Mouse (Mus musculus): ENCODE measurements at regions not wholly inside any gene's neighbourhood (a gene's known extent, or its start where the extent isn't known, plus 50 kb on each side); places are given as distances from the start of the nearest gene placed in this dataset.

DNA sequence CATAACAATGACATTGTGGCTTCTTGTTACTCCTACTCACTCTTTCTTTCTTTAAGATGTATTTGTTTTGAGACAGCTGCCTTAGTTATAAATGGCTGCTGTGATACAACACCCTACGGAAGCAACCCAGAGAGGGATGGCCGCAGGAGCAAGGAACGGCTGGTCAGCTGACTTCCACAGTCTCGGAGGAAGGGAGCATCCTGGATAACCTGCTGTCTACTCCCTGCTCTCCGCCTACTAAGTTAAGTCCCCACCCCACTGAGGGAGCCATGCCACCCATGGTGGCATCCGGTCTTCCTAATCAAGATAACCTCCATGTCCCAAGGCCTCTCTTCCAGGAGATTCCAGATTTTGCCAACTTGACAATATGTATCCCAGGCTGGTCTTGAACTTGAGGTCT lies 114.9 kb downstream of the Sox2 start:
- no peak for DNase-seq

DNA sequence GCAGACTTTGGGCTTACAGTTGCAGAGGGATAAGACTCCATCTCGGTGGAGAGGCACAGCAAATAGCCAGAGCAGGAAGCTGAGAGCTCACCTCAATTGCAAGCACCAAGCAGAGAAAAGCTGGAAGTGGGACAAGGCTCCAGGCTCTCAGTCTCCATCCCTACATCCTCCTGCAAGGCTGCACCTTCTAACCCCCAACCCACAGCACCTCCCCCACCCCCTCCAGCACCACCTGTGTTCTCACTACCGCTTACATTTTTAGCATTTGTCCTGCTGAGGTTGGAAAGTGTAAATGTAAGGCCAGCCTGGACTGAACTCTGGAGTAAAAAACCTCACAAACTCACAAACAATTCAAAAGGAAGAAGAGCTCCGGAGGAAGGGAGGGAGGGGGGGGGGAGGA lies 119.6 kb downstream of the Sox2 start:
- no peak for DNase-seq

DNA sequence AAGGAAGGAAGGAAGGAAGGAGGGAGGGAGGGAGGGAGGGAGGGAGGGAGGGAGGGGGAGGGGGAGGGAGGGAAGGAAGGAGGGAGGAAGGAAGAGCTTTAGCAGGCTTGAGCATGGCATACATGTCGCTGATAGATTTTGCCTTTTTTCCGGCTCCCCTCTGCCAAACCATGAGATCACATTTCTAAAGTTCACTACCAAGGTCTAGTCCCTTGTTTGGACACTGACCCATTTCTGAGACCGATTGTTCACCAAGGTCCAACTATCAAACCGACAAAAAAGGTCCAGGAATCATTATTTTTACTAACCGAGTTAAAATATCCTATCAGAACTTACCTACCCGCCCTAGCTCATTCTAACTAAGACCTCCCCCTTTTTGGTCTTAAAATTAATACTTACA lies 120.1 kb downstream of the Sox2 start:
- DNase-seq = no peak

DNA sequence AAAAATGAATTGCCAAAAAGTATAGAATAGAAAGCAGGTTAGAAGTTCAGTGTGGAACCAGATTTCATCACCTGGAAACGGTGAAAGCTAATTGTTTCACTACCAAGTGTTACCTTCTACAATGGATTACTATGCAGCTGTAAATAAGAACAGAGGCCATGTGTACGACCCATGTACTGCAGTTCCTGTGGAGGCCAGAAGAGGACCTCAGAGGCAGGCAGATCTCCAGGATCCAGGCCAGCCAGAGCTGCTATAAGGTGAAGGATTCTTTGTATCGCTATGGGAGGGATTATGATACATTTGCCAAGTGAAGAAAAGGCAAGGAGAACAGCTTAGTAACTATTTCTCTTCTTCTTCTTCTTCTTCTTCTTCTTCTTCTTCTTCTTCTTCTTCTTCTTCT lies 121.8 kb downstream of the Sox2 start:
- DNase-seq = no peak

DNA sequence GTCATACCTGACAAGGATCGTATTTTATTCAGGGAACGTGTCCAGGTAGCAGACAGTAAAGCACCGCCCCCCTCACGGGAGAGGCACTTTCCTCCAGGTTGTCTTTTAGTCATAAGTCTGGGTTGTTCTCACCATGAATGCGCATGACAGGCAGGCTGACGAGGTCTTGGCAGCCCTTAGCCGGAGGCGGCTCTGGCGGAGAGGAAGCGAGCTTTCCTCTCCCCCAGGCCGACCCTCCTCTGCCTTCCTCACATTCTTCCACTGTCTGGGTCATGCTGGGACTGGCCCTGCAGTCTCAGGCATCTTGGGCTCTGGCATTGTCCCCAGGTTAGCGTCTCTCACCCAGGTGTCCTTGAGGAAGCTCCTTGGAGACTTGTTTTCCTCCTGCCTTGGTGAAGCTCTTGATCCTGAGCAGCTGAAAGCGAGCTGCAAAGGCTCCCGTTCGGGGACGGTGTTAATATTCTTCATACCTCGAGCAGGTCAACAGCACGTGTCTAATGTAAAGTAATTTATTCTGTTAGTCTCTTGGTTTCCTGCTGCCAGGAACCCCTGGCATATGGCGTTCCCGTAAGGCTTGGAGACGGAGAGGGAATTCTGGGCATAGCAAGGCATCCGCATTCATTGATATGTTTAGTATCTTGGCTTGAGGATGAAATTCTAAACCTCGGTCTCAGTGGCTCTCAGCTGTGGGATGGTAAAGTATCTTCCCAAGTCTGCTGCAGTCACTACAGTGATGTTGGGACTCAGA lies 123.6 kb downstream of the Sox2 start:
- no peak for DNase-seq

DNA sequence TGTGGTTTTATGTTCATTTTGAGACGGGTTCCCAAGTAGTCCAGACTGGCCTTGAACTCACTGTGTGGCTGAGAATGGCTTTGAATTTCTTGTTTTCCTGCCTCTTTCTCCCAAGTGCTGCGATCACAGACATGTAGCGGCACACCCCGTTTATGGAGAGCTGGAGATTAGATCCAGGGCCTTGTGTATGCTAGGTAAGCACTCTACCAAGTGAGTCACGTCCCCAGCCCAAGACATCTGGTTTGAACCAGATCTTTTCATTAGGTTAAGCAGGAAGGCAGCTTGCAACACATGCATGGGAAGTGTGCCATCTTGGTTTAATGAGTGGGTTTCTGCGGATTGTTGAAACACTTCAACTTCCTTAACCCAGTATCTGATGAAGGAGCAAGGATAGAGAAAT lies 131.6 kb downstream of the Sox2 start:
- no peak for DNase-seq

DNA sequence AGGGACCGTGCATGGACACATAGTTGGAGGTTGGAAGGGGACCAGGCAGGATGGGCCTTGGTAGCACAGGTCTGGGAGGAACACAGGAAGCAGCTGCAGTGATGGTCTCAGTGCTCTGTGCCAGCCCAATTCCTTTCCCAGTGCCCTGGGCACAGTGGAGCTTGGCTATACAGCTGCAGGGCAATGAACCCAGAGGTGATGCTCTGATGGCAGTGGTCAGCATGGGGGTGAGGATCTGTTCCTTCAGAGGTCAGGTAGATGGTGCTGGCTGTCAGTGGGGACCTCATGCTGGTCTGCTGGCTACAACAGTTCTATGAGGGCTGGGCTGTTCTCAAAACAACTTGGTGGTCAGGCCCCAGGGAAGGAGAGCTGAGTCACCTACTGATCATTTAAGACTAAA lies 133.2 kb downstream of the Sox2 start:
- no peak for DNase-seq

DNA sequence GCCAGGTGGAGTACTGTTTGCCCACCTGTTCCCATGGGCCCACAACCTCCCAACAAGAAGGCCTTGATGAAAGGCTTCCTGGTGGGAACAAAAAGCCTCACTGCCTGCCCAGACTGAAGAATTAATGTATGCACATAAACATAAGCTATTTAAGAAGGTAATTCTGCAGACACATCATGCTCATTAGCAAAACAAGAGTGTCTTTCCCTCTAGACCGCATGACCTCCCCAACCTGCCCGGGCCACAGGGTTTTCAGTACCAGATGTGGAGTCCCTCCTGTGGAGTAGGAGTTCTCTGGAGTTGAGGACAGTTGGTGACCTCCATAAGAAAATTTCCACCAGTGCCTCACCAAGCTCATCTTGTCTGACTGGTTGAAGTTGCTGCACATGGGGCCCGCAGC lies 137.0 kb downstream of the Sox2 start:
- DNase-seq = no peak

DNA sequence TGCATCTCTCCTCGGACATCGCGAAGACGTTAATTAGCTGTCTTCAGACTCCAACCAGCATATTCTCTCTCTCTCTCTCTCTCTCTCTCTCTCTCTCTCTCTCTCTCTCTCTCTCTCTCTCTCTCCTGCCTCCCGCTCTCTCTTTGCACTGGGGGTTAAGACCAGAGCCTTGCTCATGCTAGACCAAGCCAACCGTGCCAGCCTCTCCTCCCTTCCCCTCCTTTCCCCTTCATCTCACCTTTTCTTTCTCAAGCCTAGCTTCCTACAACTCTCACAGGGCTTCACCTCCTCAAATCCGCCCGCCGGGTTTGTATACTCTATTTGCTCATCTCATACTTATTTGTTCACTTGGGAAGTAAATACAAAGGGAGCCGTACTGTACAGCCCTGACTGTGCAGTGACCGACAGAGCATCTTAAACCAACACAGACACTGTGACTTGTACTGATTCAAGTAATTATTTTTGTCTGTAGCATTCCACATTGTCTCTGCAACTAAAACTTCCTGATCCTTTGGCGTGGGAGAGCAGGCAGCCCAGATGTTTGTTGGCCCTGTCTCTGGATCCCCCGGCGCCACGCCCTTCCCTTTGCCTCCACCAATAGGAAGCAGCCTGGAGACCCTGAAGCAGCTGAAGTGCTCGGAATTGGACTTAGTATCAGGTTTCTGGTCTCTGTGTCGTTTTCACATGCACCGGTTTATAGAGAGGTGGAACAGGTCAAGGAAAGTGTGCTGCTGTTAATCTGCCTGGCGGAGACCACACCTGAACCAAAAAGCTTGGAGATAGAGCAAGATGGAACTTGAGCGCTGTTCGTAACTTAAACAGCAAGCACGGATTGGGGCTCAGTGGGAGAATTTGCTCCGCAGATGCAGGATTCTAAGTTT lies 145.1 kb downstream of the Sox2 start:
- peak; percentile 23 for DNase-seq

DNA sequence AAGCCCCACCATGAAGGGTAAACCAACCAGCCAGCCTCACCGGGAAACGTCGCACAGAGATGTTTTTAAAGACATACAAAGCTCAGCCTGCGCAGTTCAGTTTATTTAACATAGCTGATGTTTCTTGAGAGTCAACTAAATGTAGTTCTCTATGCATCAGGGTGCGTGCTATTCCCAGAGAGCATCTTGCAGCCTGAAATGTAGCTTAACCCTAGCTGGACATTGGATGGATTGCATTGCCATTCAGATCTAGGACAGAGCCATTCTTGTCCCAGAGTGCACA lies 145.7 kb downstream of the Sox2 start:
- DNase-seq = no peak

DNA sequence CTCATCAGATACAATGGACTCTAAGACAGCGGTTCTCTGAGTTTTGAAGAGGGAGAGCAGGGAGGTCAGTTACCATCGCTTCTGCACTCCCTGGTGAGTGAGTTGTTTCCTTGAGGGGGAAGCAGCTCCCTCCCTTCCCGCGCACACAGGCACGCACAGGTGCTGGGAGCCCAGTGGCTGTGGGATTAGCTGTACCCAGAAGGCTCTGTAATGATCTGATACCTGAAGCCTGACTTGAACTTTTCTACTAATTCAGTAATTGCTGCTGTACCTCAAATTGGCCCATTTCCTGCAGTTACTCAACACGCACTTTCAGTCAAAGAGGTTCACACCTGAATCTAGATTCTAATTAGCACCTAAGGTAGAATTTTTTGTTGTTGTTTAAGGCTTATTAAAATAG lies 158.6 kb downstream of the Sox2 start:
- no peak for DNase-seq

DNA sequence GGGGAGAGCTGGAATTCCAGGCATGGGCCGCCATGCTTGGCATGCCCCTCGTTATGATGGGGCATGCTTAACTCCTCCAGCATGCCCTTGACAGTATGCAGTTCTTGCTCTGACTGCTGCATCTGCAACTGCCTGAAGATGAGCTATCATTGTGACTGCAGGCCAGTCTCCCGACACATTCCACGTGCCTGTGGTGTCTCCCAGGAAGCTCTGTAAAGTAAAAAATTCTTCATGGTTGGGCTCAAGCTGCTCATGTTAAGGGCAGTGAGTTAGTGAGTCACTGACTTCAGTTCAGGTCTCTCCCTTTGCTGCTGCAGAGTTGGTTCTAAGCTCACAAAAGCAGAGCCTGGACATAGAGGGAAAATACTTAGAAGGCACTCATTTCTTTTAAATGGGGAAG lies 161.5 kb downstream of the Sox2 start:
- no peak for DNase-seq

DNA sequence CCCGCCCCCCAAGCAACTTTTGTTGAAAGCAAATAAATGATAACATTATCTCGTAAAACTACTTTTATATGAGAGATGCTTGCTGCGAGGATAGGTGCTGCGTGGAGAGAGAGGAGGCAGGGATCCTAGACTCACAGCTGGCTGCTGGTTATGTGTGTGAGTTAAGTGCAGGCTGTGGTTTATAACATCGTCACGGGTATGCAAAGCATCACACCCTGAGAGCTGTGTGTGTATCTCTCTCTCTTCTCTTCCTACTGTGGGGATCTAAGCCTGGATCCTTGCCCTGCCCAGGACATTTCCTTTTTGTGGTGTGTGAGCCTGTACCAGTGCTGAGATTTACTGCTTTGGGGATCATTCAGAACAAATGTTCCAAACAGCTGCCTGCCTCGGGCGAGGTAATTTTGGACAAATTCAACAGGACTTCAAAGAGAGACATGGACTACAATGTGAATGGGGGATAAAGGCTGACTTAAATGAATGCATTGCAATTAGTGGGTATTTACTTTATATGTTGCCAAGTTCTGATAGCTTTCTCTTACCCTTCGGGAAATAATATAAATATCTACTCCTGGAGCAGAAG lies 162.9 kb downstream of the Sox2 start:
- no peak for DNase-seq

DNA sequence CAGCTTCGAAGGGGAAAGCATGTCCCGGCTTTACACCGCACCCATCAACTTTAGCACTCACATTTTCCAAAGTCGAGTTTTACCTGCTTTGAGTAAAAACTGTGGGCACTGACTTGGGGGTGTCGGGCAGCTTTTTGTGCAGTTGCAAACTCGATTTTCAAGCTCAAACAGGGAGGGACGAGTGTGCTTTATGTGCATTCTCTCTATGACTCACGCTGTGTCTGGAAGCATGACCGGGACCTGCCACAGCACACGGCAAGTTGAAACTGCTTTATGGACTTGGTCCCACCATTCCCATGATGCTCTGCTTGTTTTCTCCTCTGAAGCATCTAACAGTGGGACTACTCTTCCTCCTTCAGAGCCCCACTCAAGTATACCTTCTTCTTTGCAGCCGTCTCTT lies 174.8 kb downstream of the Sox2 start:
- DNase-seq = no peak

DNA sequence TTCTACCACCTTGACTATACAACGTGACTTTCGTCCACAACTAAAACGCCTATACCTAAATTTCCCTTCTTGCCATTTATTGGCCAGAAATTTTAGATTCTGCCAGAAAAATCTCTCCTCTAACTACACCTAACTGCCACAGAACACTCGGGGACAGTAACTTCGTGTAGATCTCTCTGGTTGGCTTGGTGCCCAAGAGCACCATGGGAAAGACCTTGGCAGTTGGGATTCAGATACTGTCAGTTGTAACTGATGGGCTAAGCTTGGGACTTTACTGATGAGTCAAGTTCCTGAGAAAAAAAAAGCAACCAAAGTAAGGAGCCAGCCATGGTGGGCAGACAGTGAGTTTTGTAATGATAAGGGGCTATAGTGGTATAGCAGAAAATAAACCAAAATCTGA lies 176.2 kb downstream of the Sox2 start:
- no peak for DNase-seq

DNA sequence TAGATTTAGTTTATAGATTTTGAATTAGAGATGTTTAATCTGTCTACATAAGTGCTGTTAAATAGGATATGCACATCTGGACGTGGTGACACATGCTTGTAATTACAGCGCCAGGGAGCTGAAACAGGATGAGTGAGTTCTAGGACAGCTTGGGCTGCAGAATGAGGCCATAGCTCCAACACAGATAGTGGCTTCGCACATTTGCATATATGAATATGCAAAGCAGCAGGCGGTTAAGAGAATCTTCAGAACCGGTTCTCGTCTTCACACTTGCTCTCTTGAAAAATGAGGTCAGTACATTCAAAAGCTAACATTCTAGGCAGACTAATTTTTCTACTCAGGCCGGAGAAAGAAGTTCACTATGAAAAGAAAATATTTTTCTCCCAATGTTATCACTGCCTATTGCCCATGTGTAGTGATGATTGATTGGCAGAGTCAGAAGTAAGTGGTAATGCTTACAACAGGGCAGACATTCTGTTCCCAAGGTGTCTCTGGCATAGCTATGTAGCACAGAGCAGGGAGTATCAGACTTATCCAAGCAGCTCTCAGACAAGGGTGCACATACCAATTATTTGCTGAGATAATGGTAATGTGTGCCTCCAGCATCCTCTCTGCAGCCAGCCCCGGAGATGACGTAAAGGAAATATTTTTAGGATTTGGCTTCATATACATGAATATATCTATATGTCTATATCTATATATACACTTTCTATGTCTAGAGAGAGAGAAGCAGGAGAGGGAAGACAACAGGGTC lies 178.4 kb downstream of the Sox2 start:
- no peak for DNase-seq

DNA sequence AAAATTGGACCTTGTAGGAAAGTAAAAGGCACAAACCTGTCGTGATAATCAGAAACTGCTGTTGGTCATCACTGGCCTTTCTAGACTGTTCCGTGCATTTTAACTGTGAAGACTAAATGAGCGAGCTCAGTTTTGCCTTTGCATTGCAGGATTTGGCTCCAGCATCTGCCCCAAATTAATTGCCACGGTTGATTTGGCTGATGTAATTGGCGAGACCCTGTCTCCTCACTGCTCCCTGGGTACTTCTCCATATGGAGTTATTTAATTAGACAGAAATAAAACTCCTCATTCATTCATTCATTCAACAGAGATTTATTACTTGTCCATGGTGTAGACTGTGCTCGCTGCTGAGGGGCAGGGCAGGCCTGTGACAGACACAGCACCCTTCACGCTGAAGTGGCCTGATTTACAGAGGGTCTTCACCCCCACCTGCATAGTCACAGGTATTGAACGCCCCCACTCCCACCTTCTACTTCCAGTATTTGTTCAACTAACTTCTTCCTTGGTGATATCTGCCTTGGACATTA lies 186.6 kb downstream of the Sox2 start:
- no peak for DNase-seq

DNA sequence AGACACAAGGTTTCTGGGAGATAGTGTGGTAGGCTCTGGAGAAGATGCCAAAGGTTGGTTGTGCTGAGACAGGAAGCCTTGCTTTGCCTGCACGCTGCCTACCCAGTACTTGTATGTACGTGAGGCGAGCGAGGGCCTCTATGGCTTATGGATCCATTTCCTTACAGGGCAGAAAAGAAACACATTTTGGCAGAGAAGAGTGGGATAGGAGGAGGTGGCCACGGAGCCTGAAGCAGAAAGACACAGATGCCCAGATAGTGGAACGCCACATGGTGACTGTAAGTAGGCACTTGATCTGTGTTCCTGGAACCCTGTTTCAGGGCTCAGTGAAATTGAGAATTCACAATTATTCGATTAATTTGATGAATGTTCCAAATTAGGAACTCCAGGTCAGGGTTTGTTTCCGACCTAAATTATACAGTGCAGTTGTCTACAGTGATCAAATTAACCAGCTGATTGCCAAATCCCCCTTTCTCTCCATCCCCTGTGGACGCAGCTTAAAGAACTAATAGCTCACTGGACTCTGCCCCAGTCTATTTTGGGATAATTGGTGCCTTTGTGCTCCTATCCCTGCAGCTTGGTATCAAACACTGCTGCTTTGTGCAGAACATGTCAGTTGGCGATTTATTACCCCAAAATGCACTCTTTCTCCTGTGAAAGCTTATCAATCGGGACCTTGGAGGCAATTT lies 187.6 kb downstream of the Sox2 start:
- DNase-seq = no peak

DNA sequence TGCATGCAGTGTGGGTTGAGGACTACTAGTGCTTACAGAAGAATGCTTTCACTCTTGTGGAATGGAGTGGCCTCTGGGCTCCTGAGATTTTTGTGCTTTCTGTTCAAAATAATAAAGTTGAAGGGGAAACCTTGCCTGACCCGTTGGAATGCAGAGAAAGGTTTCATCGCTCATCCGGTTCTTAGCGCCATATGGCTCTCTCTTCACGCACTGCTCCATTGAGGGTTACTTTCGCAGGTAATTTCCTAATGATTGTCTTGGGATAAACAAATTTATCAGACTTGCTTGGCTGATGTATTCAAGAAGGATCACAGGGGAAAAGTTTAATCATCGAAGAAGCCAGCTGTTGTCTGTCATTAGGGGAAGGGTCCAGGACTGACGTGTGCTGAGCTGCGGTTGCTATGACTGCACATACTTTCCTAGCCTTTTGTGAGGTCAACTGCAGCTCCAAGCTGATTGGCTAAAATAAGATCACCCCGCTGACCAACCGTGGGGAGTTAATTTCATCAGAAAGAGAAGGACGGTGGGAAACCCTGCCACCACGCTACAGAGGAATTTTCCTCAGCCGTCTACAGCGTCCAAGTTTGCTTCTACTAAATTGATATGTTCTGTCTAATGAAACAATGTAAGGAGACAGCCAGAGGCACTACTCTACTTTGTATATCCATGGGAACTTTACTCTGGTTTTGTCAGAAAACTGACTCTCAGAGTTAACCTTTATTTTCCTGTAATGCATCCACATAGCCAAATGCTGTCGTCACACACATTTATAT lies 210.9 kb downstream of the Sox2 start:
- no peak for DNase-seq

DNA sequence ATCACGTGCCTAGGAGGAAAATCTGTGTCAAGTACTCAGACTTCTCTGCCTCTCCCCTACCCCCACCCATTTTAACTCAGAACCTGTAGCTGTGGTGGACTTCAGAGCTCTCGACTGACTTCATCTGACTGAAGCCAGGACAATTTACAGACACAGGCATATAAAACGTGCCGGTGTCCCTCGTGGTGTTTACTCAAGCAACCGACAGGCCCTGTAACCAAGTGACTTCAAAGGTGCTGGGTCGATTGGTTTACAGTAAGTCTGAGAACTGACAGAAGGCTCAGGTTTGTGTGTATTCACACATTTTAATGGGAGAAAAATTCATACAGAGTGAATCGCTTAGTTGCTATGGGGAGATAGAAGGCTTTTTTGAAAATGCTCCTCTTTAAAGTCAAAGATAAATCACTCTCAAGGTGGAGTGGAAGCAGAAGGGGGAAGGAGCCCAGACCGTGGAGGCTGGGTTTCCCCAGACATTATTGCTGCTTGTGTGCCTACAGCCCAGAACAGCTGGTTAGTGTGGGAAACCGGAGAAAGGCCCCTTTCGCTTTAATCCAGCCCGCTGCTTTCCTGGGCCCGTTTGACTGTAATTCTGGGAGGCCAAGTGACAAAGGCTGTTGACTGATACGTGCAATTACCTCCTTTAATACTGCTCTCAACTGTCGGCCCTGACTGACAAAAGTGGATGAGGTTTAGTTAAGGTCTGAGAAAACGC lies 218.6 kb downstream of the Sox2 start:
- no peak for DNase-seq

DNA sequence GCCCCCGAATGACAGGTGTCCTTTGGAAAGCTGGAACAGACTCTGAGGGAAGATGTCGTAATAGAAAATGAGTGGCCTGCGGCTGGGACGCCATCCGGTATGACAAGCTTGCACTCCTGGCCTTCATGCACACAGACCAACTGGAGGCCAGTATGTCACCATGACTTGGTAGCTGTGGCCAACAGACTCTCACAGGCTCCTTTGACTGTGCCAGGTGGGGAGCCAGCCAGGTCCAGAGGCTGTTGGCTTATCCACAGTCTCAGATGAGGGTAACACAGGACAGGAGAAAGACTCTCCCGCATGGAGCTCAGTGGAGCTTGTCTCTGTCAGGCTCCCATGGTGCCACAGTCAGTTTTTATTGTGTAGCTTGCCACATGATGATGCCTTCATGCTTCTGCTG lies 219.7 kb downstream of the Sox2 start:
- no peak for DNase-seq

Measured in lung, postnatal 10 days (tissue).